Mouse (Mus musculus) CH12.LX (cell line): ENCODE results near the gene Pde4d. TPM values are rescaled to one million over a fixed set of nuclear protein-coding genes. Genes with fewer than 3 reads are reported as not detected.

Experiments used
- DNase-seq: peaks from one replicate; pipeline ENCODE4 v3.0.0-alpha.2; 2013; ENCODE audit errors: extremely low read depth
- H3K27ac ChIP-seq: 2 replicates; pipeline ENCODE4 v1.5.1; 2012; ENCODE audit warnings: low read depth, mild to moderate bottlenecking, control low read depth, moderate library complexity; ENCODE audit not compliant: insufficient read depth
- H3K27me3 ChIP-seq: replicated peaks from 2 replicates; pipeline ENCODE3; 2012; ENCODE audit warnings: inconsistent platforms
- H3K36me3 ChIP-seq, 2 experiments: replicated peaks in 1 of 2; 2 replicates each; pipeline versions ENCODE3 to v1.6.1; 2012; ENCODE audit warnings: inconsistent platforms in 1 of 2, low read length in 1 of 2, mild to moderate bottlenecking in 1 of 2, mixed read lengths in 1 of 2, moderate library complexity in 1 of 2; ENCODE audit not compliant: control insufficient read depth in 1 of 2, insufficient read depth in 1 of 2
- H3K4me1 ChIP-seq, 2 experiments: 2 replicates each; pipeline ENCODE4 v1.6.1; 2012; ENCODE audit warnings: inconsistent platforms in 1 of 2, moderate library complexity in 1 of 2; ENCODE audit not compliant: insufficient read depth in 2 of 2, control insufficient read depth in 1 of 2
- H3K4me2 ChIP-seq: 2 replicates; pipeline ENCODE4 v1.6.1; 2012; ENCODE audit warnings: low read depth, mild to moderate bottlenecking, control low read depth; ENCODE audit not compliant: poor library complexity, insufficient read depth, severe bottlenecking
- H3K4me3 ChIP-seq, 3 experiments: fragments of 150-350 bp in 1 of 3; sonication (generic) in 1 of 3; replicated peaks in 1 of 3; 2 replicates each; pipeline versions ENCODE3 to v1.5.1; 2011 to 2012; ENCODE audit warnings: low read depth in 2 of 3, low read length in 2 of 3, mild to moderate bottlenecking in 2 of 3, moderate library complexity in 2 of 3, control low read depth in 1 of 3, improper control_type of control experiment in 1 of 3, inconsistent platforms in 1 of 3, mixed read lengths in 1 of 3; ENCODE audit not compliant: poor library complexity in 1 of 3
- H3K79me2 ChIP-seq: replicated peaks from 2 replicates; pipeline ENCODE4 v1.6.1; 2012; ENCODE audit warnings: mild to moderate bottlenecking, moderate library complexity; ENCODE audit not compliant: control insufficient read depth, poor library complexity, insufficient read depth, severe bottlenecking; ENCODE audit errors: extremely low read depth
- H3K9ac ChIP-seq: 2 replicates; pipeline ENCODE4 v1.6.1; 2012; ENCODE audit warnings: low read depth, mild to moderate bottlenecking, control low read depth, moderate library complexity; ENCODE audit not compliant: insufficient read depth
- H3K9me3 ChIP-seq: replicated peaks from 2 replicates; pipeline ENCODE3; 2012; ENCODE audit warnings: low read length, inconsistent platforms, mixed read lengths
- BHLHE40 ChIP-seq: IDR thresholded peaks from 2 replicates; pipeline ENCODE4 v1.6.1; 2011; ENCODE audit warnings: mild to moderate bottlenecking, low read depth, low read length, improper control_type of control experiment
- CHD2 ChIP-seq: IDR thresholded peaks from 2 replicates; pipeline ENCODE4 v1.6.1; 2011; ENCODE audit warnings: low read length, improper control_type of control experiment
- CTCF ChIP-seq, 2 experiments: IDR thresholded peaks in 1 of 2; conservative IDR thresholded peaks in 1 of 2; 2 replicates each; pipeline ENCODE4 v1.5.1; 2011 to 2012; ENCODE audit warnings: low read depth in 2 of 2, low read length in 2 of 2, improper control_type of control experiment in 1 of 2, inconsistent platforms in 1 of 2, mild to moderate bottlenecking in 1 of 2, moderate library complexity in 1 of 2
- E2F4 ChIP-seq: IDR thresholded peaks from 2 replicates; pipeline ENCODE4 v1.6.1; 2011; ENCODE audit warnings: low read depth, low read length, improper control_type of control experiment; ENCODE audit not compliant: insufficient replicate concordance
- ETS1 ChIP-seq: conservative IDR thresholded peaks from 2 replicates; pipeline ENCODE4 v1.6.1; 2012; ENCODE audit warnings: low read depth, mild to moderate bottlenecking, inconsistent platforms, low read length, improper control_type of control experiment, moderate library complexity
- GABPA ChIP-seq: IDR thresholded peaks from 2 replicates; pipeline ENCODE4 v1.6.1; 2012; ENCODE audit warnings: low read depth, low read length, improper control_type of control experiment, inconsistent platforms; ENCODE audit not compliant: insufficient replicate concordance
- HCFC1 ChIP-seq: IDR thresholded peaks from 2 replicates; pipeline ENCODE4 v1.6.1; 2012; ENCODE audit warnings: low read depth, mild to moderate bottlenecking, inconsistent platforms, low read length, improper control_type of control experiment
- JUND ChIP-seq: conservative IDR thresholded peaks from 2 replicates; pipeline ENCODE4 v1.6.1; 2011; ENCODE audit warnings: low read depth, low read length, improper control_type of control experiment
- KAT2A ChIP-seq: IDR thresholded peaks from 2 replicates; pipeline ENCODE4 v1.6.1; 2012; ENCODE audit warnings: low read length, improper control_type of control experiment, inconsistent platforms; ENCODE audit not compliant: insufficient replicate concordance
- MAFK ChIP-seq: IDR thresholded peaks from 2 replicates; pipeline ENCODE4 v1.6.1; 2011; ENCODE audit warnings: low read length, improper control_type of control experiment; ENCODE audit not compliant: insufficient replicate concordance
- MAX ChIP-seq: IDR thresholded peaks from 2 replicates; pipeline ENCODE4 v1.6.1; 2011; ENCODE audit warnings: low read length, improper control_type of control experiment
- MEF2A ChIP-seq: IDR thresholded peaks from 2 replicates; pipeline ENCODE4 v1.6.1; 2014; ENCODE audit warnings: low read depth, mild to moderate bottlenecking, inconsistent platforms, low read length, improper control_type of control experiment, borderline replicate concordance
- MXI1 ChIP-seq: IDR thresholded peaks from 2 replicates; pipeline ENCODE4 v1.6.1; 2011; ENCODE audit warnings: mild to moderate bottlenecking, low read depth, low read length, improper control_type of control experiment
- NELFE ChIP-seq: IDR thresholded peaks from 2 replicates; pipeline ENCODE4 v1.6.1; 2011; ENCODE audit warnings: low read depth, low read length, improper control_type of control experiment
- POLR2A ChIP-seq: IDR thresholded peaks from 2 replicates; pipeline ENCODE4 v1.6.1; 2011; ENCODE audit warnings: low read depth, mild to moderate bottlenecking, improper control_type of control experiment, low read length
- POLR2AphosphoS2 ChIP-seq: IDR thresholded peaks from 2 replicates; pipeline ENCODE4 v1.6.1; 2011; ENCODE audit warnings: low read depth, low read length, improper control_type of control experiment
- RCOR1 ChIP-seq: conservative IDR thresholded peaks from 2 replicates; pipeline ENCODE4 v1.6.1; 2012; ENCODE audit warnings: low read depth, mild to moderate bottlenecking, inconsistent platforms, low read length, improper control_type of control experiment
- SIN3A ChIP-seq: IDR thresholded peaks from 2 replicates; pipeline ENCODE4 v1.6.1; 2012; ENCODE audit warnings: low read length, improper control_type of control experiment, inconsistent platforms
- SMC3 ChIP-seq: IDR thresholded peaks from 2 replicates; pipeline ENCODE4 v1.6.1; 2011; ENCODE audit warnings: low read depth, low read length, improper control_type of control experiment
- TBP ChIP-seq: conservative IDR thresholded peaks from 2 replicates; pipeline ENCODE4 v1.6.1; 2011; ENCODE audit warnings: low read depth, low read length, improper control_type of control experiment
- UBTF ChIP-seq: IDR thresholded peaks from 2 replicates; pipeline ENCODE4 v1.6.1; 2012; ENCODE audit warnings: low read depth, mild to moderate bottlenecking, inconsistent platforms, low read length, improper control_type of control experiment, moderate library complexity
- USF1 ChIP-seq: IDR thresholded peaks from 2 replicates; pipeline ENCODE4 v1.6.1; 2014; ENCODE audit warnings: low read depth, mild to moderate bottlenecking, inconsistent platforms, low read length, improper control_type of control experiment
- ZC3H11A ChIP-seq: IDR thresholded peaks from 2 replicates; pipeline ENCODE4 v1.6.1; 2012; ENCODE audit warnings: low read depth, mild to moderate bottlenecking, inconsistent platforms, low read length, improper control_type of control experiment
- ZKSCAN1 ChIP-seq: IDR thresholded peaks from 2 replicates; pipeline ENCODE4 v1.6.1; 2012; ENCODE audit warnings: low read depth, inconsistent platforms, low read length, improper control_type of control experiment, borderline replicate concordance
- ZMIZ1 ChIP-seq: IDR thresholded peaks from 2 replicates; pipeline ENCODE4 v1.6.1; 2012; ENCODE audit warnings: low read depth, mild to moderate bottlenecking, inconsistent platforms, low read length, improper control_type of control experiment
- dilution Hi-C: fragments of 300-500 bp; cut with MboI; formaldehyde crosslinking; loops from 2 replicates; pipeline ENCODE4 v1.14.3; 2020; ENCODE audit warnings: low sequenced_read_pairs; ENCODE audit not compliant: extremely low pct_unique_long_range_greater_than_20kb, extremely low pct_ligation_motif_present
- in situ Hi-C: fragments of 300-500 bp; cut with MboI; formaldehyde crosslinking; loops from 3 replicates; pipeline ENCODE4 v1.14.3; 2019; ENCODE audit warnings: low sequenced_read_pairs, low pct_ligation_motif_present, low pct_unique_long_range_greater_than_20kb, mixed read lengths
- polyA plus RNA-seq: library from polyadenylated mRNA; unstranded; fragments of >175 nt; gene quantifications from 2 replicates; pipeline ENCODE4 v1.2.1, GENCODE M21; 2012; ENCODE audit warnings: low read depth; ENCODE audit not compliant: insufficient read length
- total RNA-seq, 2 experiments: library from RNA; depleted of rRNA; stranded (reverse); fragments of 300-350 nt in 1 of 2; fragments of >200 nt in 1 of 2; gene quantifications; 2 replicates each; pipeline ENCODE4 v1.2.3; 2012 to 2014

Gene Pde4d
- total and polyA plus RNA-seq, 3 experiments = not detected

GRCm38 (mm10) chr13:109169335-109169606 is 719.5 kb downstream of the Pde4d start:
- Histone ChIP-seq H3K9ac (no peak overlapping the region), H3K4me2 (no peak overlapping the region), H3K9me3 (no peaks in the 10 kb centered on the region), H3K27ac (no peak overlapping the region), H3K79me2 (no peaks in the 10 kb centered on the region), H3K4me1 (no peaks in the 10 kb centered on the region), H3K27me3 (no peaks in the 10 kb centered on the region), H3K4me3 (no peak overlapping the region), H3K36me3 (no peaks in the 10 kb centered on the region)
- dilution Hi-C loops = no loop called here
- in situ Hi-C loops = no loop called here
- DNase-seq = no peak
- TF ChIP-seq CTCF (conservative IDR thresholded peaks at IDR 0.05 in 1 of 2, IDR thresholded peaks at IDR 0.05 in 1 of 2; ENCODE audit: low read depth in 2 of 2, low read length in 2 of 2) (no peak), ZKSCAN1 (no peak), JUND (no peak), USF1 (no peak), KAT2A (no peak), E2F4 (no peak), MEF2A (no peak), SMC3 (no peak), SIN3A (no peak), GABPA (no peak), CHD2 (no peak), ETS1 (no peak), MXI1 (no peak), MAFK (no peak)

GRCm38 (mm10) chr13:109171688-109172087 is 721.9 kb downstream of the Pde4d start:
- Histone ChIP-seq H3K4me1 (no peaks in the 10 kb centered on the region), H3K27ac (no peak overlapping the region), H3K79me2 (no peaks in the 10 kb centered on the region), H3K4me2 (no peak overlapping the region), H3K9ac (no peak overlapping the region), H3K4me3 (no peak overlapping the region), H3K27me3 (no peaks in the 10 kb centered on the region), H3K9me3 (no peaks in the 10 kb centered on the region), H3K36me3 (no peaks in the 10 kb centered on the region)
- DNase-seq = no peak
- dilution Hi-C loops (no loop called here), in situ Hi-C loops (no loop called here)
- TF ChIP-seq HCFC1 (no peak), TBP (no peak), CHD2 (no peak), ZC3H11A (no peak), NELFE (no peak), MAX (no peak), JUND (no peak), BHLHE40 (no peak), POLR2AphosphoS2 (no peak), ZMIZ1 (no peak), POLR2A (no peak), E2F4 (no peak), KAT2A (no peak), GABPA (no peak), ETS1 (no peak), UBTF (no peak), MEF2A (no peak), RCOR1 (no peak)
